Mouse (Mus musculus): ENCODE results near the gene Hormad1. TPM values are rescaled to one million over a fixed set of nuclear protein-coding genes. Genes with fewer than 3 reads are reported as not detected.

Hormad1 gene
- total RNA-seq, 1 experiment = 24.3 TPM

DNA sequence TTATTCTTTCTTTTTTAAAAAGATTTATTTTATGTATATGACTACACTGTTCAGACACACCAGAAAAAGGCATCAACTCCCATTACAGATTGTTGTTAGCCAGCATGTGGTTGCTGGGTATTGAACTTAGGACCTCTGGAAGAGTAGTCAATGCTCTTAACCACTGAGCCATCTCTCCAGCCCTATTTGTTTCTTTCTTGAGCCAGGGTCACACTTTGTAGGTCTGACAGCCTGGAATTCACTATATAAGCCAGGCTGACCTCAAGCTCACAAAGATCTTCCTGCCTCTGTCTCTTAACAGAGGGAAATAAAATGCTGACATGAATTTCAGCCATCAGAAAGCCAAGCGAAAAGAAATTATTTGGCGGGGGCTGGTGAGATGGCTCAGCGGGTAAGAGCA is 10.1 kb downstream of the Hormad1 start:
- TF ChIP-seq ZC3H11A (IDR thresholded peaks at IDR 0.05; ENCODE audit: borderline replicate concordance, low read depth, low read length) (no peak), MAFK (IDR thresholded peaks at IDR 0.05; ENCODE audit: insufficient read depth, low read depth, low read length) (no peak), HCFC1 (IDR thresholded peaks at IDR 0.05; ENCODE audit: borderline replicate concordance, insufficient read depth, low read length) (no peak), ZNF384 (IDR thresholded peaks at IDR 0.05; ENCODE audit: low read depth, low read length) (no peak)
- in situ Hi-C loops (cut with MboI; ENCODE audit: low sequenced_read_pairs in 2 of 2, unreplicated experiment in 2 of 2) = no loop called here
- Histone ChIP-seq H3K4me1 (ENCODE audit: control insufficient read depth in 2 of 2, insufficient read depth in 2 of 2, low read length in 2 of 2, poor library complexity in 1 of 2) (no peaks in the 10 kb centered on the region), H3K9ac (ENCODE audit: insufficient read depth, low read depth, low read length, poor library complexity, severe bottlenecking) (no peak overlapping the region), H3K27ac (ENCODE audit: insufficient read depth, low read depth, low read length, poor library complexity, severe bottlenecking) (no peak overlapping the region), H3K9me3 (ENCODE audit: control insufficient read depth, insufficient read depth, low read depth, low read length) (no peaks in the 10 kb centered on the region), H3K36me3 (ENCODE audit: control insufficient read depth, insufficient read depth, low read length, poor library complexity, severe bottlenecking) (no peaks in the 10 kb centered on the region), H3K4me3 (ENCODE audit: insufficient read depth in 1 of 2, low read depth in 1 of 2, low read length in 2 of 2, poor library complexity in 1 of 2, severe bottlenecking in 1 of 2) (no peak overlapping the region)
- DNase-seq (ENCODE audit: low read depth, low spot score) = no peak

- H3K4me3 ChIP-seq (ENCODE audit: insufficient read depth in 1 of 2, low read depth in 1 of 2, low read length in 2 of 2, poor library complexity in 1 of 2, severe bottlenecking in 1 of 2) = peak overlapping the region; percentile 34 to 91; a peak in 3 of 4 replicates
- peaks cover 0 to 2% of the 10 kb centered on the region in 2 experiments; a peak in 1 of 4 replicates for H3K4me1 ChIP-seq (ENCODE audit: control insufficient read depth in 2 of 2, insufficient read depth in 2 of 2, low read length in 2 of 2, poor library complexity in 1 of 2)
- no peak for TF ChIP-seq CHD2 (IDR thresholded peaks at IDR 0.05; ENCODE audit: low read depth, low read length)
- TF ChIP-seq ZNF384 (IDR thresholded peaks at IDR 0.05; ENCODE audit: low read depth, low read length) = no peak
- no peak for TF ChIP-seq MAFK (IDR thresholded peaks at IDR 0.05; ENCODE audit: insufficient read depth, low read depth, low read length)
- TF ChIP-seq HCFC1 (IDR thresholded peaks at IDR 0.05; ENCODE audit: borderline replicate concordance, insufficient read depth, low read length) = no peak
- TF ChIP-seq ZC3H11A (IDR thresholded peaks at IDR 0.05; ENCODE audit: borderline replicate concordance, low read depth, low read length) = no peak
- H3K9me3 ChIP-seq (ENCODE audit: control insufficient read depth, insufficient read depth, low read depth, low read length) = no peaks in the 10 kb centered on the region
- H3K36me3 ChIP-seq (ENCODE audit: control insufficient read depth, insufficient read depth, low read length, poor library complexity, severe bottlenecking) = no peaks in the 10 kb centered on the region
- no peak overlapping the region for H3K27ac ChIP-seq (ENCODE audit: insufficient read depth, low read depth, low read length, poor library complexity, severe bottlenecking)
- DNase-seq (ENCODE audit: low read depth, low spot score) = no peak
- no peak overlapping the region for H3K9ac ChIP-seq (ENCODE audit: insufficient read depth, low read depth, low read length, poor library complexity, severe bottlenecking)
- in situ Hi-C loops (cut with MboI; ENCODE audit: low sequenced_read_pairs in 2 of 2, unreplicated experiment in 2 of 2) = no loop called here
These were observed 28.5 kb downstream of the Hormad1 start for GRCm38 (mm10) chr3:95587754-95588603.

DNA sequence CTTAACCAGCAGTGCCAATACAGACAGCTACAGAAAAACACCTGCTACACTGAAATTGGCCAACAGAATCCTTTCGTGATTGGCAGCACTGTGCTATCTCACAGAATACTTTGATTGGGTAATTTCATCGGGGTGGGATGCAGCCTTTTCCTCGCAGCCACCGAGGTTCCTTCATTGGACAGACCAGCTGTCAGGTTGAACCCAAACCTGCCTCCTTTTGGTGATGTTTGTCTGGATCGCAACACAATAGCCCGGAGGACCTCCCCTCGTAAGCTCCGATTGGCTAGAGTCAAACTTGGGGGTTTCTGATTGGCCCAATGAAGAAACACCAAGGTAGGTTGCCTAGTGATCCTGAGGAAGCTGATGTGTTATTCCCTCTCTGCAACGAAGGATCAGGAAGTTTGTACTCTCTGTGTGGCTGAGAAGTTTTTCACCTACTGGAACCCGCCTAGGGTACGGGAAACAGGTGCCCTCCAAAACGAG is 29.2 kb downstream of the Hormad1 start, which contains the start of gene Golph3l:
Gene Golph3l (plus strand): TSS at position 331 of the 483 bp plus-strand sequence.
- Histone ChIP-seq H3K36me3 (ENCODE audit: control insufficient read depth, insufficient read depth, low read length, poor library complexity, severe bottlenecking) (no peaks in the 10 kb centered on the region), H3K9ac (ENCODE audit: insufficient read depth, low read depth, low read length, poor library complexity, severe bottlenecking) (peak within 1 kb of the TSS; percentile 80), H3K27ac (ENCODE audit: insufficient read depth, low read depth, low read length, poor library complexity, severe bottlenecking) (0 out of 2 replicates have a peak within 1 kb of the TSS, but pooled peaks have one; percentile 64), H3K4me3 (ENCODE audit: insufficient read depth in 1 of 2, low read depth in 1 of 2, low read length in 2 of 2, poor library complexity in 1 of 2, severe bottlenecking in 1 of 2) (peak within 1 kb of the TSS; percentile 86 to 100), H3K9me3 (ENCODE audit: control insufficient read depth, insufficient read depth, low read depth, low read length) (no peaks in the 10 kb centered on the region), H3K4me1 (ENCODE audit: control insufficient read depth in 2 of 2, insufficient read depth in 2 of 2, low read length in 2 of 2, poor library complexity in 1 of 2) (peaks cover 0 to 2% of the 10 kb centered on the region in 2 experiments; a peak in 1 of 4 replicates)
- in situ Hi-C loops (cut with MboI; ENCODE audit: low sequenced_read_pairs in 2 of 2, unreplicated experiment in 2 of 2) = no loop called here
- peak; percentile 95 for DNase-seq (ENCODE audit: low read depth, low spot score)
- TF ChIP-seq CHD2 (IDR thresholded peaks at IDR 0.05; ENCODE audit: low read depth, low read length) = peak; percentile 89
- TF ChIP-seq MAFK (IDR thresholded peaks at IDR 0.05; ENCODE audit: insufficient read depth, low read depth, low read length) = no peak
- no peak for TF ChIP-seq ZNF384 (IDR thresholded peaks at IDR 0.05; ENCODE audit: low read depth, low read length)
- TF ChIP-seq ZC3H11A (IDR thresholded peaks at IDR 0.05; ENCODE audit: borderline replicate concordance, low read depth, low read length) = no peak
- no peak for TF ChIP-seq HCFC1 (IDR thresholded peaks at IDR 0.05; ENCODE audit: borderline replicate concordance, insufficient read depth, low read length)

DNA sequence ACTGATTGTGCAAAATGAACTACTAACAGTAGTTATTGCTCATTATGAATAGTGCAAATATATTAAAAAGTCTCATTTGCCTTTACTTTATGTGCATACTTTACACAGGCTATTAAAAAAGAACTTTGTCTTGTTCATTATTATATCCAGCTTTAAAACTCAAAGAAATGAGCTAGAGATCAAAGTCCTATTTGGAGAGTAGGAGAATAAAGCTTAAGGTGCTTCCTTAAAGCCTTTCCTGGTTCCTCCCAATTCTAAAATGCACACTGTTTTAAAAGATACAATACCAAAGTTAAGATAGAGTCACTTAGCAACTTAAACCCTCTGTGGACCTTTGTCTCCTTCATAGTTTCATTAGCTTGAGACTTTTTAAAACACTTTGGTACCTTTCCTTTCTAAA is 39.3 kb downstream of the Hormad1 start:
- Histone ChIP-seq H3K27ac (ENCODE audit: insufficient read depth, low read depth, low read length, poor library complexity, severe bottlenecking) (no peak overlapping the region), H3K36me3 (ENCODE audit: control insufficient read depth, insufficient read depth, low read length, poor library complexity, severe bottlenecking) (no peaks in the 10 kb centered on the region), H3K9ac (ENCODE audit: insufficient read depth, low read depth, low read length, poor library complexity, severe bottlenecking) (no peak overlapping the region), H3K9me3 (ENCODE audit: control insufficient read depth, insufficient read depth, low read depth, low read length) (no peaks in the 10 kb centered on the region), H3K4me3 (ENCODE audit: insufficient read depth in 1 of 2, low read depth in 1 of 2, low read length in 2 of 2, poor library complexity in 1 of 2, severe bottlenecking in 1 of 2) (no peak overlapping the region), H3K4me1 (ENCODE audit: control insufficient read depth in 2 of 2, insufficient read depth in 2 of 2, low read length in 2 of 2, poor library complexity in 1 of 2) (no peaks in the 10 kb centered on the region)
- in situ Hi-C loops (cut with MboI; ENCODE audit: low sequenced_read_pairs in 2 of 2, unreplicated experiment in 2 of 2) = no loop called here
- no peak for DNase-seq (ENCODE audit: low read depth, low spot score)
- TF ChIP-seq ZC3H11A (IDR thresholded peaks at IDR 0.05; ENCODE audit: borderline replicate concordance, low read depth, low read length) (no peak), CHD2 (IDR thresholded peaks at IDR 0.05; ENCODE audit: low read depth, low read length) (no peak), MAFK (IDR thresholded peaks at IDR 0.05; ENCODE audit: insufficient read depth, low read depth, low read length) (no peak), ZNF384 (IDR thresholded peaks at IDR 0.05; ENCODE audit: low read depth, low read length) (no peak), HCFC1 (IDR thresholded peaks at IDR 0.05; ENCODE audit: borderline replicate concordance, insufficient read depth, low read length) (no peak)

Data from ES-E14 (cell line).